Mouse (Mus musculus): ENCODE results near the gene Eif4e.
A peak's percentile ranks its signal among the peaks of the same experiment; 100 is the strongest.

The Eif4e gene

DNA sequence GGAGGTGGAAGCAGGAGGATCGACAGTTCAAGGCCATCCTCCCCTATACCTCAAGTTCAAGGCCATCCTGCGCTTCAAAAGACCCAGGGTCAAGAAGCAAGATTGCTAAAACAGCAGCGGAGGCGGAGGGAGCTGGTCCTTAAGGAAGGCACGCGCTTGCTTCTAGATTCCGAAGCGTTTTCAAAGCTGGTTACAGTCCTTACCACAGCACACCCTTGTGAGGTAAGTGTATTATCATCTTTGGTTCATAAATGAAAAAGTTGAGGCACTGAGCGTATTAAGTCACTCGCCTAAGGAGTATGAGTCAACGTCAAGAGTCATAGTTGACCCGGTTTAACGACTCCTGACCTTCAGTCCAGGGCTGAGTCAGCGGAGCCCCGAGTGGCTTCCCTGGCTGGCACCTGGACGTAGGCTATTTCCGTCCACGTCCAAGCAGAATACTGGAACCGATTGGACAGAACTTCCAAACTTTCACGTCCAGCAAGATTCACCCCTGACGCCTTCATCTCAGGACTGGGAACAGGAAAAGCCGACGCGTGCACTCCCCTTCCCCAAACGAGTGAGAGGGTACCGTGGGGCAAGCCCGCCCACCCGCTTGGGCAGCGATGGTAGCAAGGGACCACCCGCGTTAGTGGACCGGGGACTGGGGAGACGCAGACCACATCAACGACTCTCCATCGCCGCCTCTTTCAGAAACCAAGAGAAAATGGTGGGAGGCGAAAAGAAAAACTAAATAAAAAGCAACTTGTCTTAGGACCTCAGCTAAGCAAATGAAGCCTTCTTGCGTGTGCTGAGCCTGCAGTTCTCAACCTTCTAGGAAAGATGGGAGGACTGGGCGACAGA lies at the start of gene Eif4e:
Eif4e (plus strand) TSS at position 107 of the 843 bp plus-strand sequence.
- no peak for DNase-seq (ENCODE audit: extremely low read depth, low read depth)

DNA sequence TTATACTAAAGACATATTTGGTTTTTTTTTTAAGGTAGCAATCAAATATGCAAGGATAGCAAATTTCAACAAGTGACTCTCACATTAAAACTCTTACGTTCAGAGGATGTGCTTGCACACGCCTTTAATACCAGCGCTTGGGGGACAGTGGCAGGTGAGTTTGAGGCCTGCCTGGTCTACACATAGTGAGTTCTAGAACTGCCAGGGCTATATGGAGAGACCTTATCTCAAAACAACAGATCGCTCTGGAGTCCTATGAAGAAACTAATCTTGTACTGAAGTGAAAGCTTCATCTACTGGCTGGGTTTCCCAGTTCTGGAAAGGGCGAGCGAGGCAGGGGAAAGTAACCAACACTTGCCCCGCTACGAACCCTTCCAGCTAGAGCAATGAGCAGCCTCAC lies 46.5 kb upstream of the Eif4e start:
- no peak for DNase-seq (ENCODE audit: extremely low read depth, low read depth)

DNA sequence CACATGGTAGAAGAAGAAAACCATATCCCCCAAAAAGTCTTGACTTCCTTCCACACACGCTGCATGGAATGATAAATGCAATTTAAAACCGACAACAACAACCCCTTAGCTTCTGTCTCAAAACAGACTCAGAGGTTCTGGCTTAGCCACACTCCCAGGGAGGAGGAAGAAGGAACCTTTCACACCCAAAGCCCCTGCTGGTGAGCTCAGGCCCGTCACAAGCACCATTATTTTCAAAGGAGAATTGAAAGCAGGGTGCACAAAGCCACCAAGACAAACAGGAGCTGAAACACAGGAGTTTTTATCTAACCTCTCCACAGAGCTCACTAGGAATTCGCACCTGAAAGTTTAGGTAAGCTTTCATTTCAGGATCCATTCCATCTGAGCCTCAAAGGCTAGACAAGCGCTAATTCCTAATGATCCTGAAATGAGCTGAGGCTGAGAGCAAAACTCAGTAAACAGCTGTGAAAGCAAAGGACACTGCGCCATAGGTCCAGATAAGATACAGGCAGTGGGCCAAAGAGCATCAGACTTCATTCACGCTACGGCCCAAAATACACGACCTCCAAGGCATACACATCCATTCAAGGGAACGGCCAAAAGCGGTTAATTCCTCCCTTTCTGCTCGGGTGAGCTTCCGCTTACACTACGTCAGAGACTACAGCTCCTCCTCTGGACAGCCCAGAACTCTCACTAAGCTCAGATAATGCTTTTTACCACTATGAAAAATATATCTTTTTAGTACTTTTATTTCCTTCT lies 44.3 kb upstream of the Eif4e start:
- DNase-seq (ENCODE audit: extremely low read depth, low read depth), result no peak

DNA sequence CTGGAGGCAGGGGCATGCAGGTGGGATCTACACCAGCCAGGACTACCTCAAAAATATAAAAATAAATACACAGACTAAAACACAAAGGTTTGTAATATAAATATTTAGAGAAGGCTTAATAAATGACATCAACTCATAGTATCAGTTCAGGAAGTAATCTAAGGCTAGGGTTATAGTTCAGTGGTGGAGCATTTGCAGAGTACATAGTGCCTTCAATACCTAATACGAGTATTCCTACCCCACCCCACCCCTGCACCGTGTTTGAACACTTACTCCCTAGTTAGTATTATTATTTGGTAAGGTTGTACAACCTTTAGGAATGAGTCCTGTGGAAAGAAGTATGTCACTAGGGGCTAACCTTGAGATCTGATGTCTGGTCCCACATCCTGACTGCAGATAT lies 42.7 kb upstream of the Eif4e start:
- DNase-seq (ENCODE audit: extremely low read depth, low read depth), result no peak

DNA sequence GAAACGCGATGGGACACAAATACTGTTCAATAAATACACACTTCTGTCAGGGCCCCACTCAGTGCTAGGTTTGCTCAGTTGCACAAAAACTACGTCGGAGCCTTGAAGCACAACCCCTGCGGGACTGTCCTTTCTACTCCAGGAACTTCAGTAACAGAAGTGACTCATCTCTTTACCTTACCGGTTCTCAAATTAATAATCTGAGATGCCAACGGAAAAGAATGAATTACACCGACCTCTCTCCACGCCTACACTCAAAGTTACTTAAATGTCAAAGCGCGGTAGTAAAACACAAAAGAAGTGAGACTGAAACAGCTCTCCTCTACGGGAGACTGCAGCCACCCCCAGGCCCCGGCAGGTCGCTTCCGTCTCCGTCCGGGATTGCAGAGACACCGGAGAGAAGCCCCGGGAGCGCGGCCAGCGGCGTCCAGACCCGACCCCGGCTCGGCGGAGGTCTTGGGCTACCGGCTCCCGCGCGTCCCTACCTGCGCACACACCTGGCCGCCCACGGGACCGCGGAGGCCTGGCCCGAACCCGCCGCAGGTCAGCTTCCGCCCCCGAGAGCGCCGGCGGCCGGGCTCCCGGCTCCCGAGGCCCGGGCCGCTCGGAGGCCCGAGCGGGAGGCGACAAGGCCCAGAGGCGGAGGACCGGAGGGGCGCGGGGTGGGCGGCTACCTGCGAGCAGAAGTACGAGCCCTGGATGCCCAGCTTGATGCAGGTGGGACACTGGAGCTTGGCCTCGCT lies 37.2 kb upstream of the Eif4e start:
- no peak for DNase-seq (ENCODE audit: extremely low read depth, low read depth)

DNA sequence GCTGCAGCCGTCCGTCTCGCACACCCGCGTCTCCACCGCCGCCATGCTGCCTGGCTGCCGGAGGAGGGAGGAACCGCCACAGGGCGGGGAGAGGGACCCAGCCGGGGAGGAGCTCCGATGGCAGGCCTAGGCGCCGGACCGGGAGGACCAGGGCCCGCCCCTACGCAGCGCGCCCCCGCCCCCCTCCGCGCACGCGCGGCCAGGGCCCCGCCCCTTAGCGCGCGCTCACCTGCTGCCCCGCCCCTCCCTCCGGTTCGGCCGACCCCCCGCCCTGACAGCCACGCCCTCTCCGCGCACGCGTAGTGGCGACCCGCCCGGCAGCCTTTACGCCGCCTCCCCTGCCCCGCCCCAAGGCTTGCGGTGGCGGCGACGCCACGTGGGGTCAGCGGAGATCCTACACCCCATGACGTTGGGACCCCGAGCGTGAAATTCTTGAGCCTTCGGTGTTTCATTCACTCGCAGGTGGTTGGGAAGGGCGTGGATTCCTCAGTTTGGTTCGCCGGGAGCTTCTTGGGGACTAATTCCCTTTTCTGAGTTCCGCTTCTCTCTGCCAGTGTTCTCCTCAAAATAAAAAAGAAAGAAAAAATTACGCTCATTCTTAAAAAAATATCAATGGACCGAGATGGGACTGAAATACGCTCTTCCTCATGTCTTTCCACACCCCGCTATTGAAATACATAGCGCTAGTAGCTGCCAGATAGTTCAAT lies 36.5 kb upstream of the Eif4e start, which contains the start of gene Metap1:
Metap1 (minus strand) TSS at position 189 of the 707 bp plus-strand sequence.
- DNase-seq (ENCODE audit: extremely low read depth, low read depth), result peak; percentile 81

DNA sequence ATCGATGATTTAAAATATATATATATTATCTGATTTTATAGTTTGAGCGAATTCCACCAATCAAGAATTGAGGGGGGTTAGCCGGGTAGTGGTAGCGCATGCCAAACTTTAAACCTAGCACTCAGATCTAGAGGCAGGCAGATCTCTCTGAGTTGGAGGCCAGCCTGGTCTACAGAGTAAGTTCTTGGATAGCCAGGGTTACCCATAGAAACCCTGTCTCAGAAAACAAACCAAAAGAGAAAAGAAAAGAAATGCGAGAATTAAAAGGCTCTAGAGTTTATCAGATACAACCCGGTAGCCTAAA lies 36.0 kb upstream of the Eif4e start:
- no peak for DNase-seq (ENCODE audit: extremely low read depth, low read depth)

DNA sequence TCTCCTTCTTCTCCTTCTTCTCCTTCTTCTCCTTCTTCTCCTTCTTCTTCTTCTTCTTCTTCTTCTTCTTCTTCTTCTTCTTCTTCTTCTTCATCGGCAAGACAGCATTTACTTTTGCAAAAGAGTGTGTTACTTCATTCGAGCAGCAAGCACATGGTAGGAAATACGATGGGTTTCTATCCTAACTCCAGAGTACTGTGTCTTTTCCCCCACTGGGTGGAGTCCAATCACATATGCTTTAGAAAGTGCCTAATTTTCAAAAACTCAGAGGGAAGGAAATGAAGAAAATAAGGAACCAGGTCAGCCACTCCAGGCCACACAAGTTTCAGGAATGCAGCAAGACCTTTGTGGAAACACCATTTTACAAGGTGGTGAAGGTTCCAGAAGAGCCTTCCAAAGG lies 32.3 kb upstream of the Eif4e start:
- peak; percentile 65 for DNase-seq (ENCODE audit: extremely low read depth, low read depth)

DNA sequence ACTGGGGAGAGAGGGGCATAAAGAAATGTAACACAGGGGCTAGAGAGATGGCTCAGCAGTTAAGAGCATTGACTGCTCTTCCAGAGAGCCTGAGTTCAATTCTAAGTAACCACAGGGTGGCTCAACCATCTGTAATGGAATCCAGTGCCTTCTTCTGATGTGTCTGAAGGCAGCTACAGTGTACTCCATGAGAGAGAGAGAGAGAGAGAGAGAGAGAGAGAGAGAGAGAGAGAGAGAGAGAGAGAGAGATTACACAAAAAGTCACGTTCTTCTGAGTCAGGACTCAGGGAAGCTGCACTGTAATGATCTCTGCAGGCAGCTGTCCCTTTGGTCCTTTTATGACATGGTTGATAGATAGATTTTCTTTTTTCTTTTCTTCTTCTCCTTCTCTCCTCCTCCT lies 31.4 kb upstream of the Eif4e start:
- DNase-seq (ENCODE audit: extremely low read depth, low read depth), result no peak

DNA sequence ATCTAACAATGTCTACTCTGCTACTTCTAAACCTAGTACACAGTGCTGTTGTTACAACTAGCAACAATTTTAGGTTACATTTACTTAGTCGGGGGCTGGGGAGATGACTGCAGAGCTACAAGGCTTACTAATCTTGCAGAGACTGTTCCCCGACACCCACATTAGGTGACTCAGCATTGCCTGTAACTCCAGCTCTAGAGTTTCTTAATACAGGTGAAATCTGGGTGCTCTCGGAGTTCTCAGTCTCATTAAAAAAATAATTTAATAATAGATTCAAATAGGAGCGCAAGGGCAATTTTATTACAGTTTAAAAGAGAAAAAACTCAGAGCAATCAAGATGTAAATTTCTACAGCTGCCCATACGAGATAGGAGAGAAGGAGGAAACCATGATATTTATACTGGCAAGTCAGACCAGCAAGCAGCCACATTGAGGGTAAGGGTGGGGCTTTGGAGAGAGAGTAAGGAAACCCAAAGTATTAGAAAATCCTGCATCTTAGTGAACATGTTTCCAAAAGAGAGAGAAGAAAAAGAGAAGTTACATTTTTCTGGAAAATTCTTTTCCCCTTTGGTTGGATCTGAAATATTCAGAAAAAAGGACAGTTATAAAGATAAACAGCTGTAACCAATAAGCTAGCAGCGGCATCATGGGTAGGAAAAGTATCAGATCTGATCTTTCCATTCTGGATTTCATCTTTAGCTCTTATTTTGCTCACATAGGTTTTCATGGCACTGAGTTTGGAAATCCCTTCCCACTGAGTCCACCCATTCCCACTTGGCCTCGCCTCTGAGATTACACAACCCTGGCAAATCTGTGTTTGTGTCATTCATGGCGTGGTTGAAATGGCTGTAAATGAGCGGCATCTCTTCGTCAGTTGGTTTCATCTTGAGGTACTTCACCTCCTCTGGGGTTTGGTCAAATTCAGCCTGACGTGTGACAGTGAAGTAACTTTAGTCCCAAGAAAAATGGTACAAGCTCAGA lies 30.5 kb upstream of the Eif4e start:
- DNase-seq (ENCODE audit: extremely low read depth, low read depth), result peak; percentile 88

DNA sequence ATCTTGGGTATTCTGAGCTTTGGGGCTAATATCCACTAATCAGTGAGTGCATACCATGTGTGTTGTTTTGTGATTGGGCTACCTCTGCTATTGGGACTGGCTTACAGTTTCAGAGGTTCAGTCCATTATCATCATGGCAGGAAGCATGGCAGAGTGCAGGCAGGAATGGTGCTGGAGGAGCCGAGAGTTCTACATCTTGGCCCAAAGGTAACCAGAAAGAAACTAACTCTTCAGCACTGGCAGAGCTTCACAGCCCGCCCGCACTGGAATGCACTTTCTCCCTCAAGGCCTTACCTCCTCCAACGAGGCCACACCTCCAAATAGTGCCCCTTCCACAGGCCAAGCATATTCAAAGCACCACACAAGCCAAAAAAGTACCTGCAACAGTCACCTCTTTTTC lies 27.2 kb upstream of the Eif4e start:
- DNase-seq (ENCODE audit: extremely low read depth, low read depth), result no peak

DNA sequence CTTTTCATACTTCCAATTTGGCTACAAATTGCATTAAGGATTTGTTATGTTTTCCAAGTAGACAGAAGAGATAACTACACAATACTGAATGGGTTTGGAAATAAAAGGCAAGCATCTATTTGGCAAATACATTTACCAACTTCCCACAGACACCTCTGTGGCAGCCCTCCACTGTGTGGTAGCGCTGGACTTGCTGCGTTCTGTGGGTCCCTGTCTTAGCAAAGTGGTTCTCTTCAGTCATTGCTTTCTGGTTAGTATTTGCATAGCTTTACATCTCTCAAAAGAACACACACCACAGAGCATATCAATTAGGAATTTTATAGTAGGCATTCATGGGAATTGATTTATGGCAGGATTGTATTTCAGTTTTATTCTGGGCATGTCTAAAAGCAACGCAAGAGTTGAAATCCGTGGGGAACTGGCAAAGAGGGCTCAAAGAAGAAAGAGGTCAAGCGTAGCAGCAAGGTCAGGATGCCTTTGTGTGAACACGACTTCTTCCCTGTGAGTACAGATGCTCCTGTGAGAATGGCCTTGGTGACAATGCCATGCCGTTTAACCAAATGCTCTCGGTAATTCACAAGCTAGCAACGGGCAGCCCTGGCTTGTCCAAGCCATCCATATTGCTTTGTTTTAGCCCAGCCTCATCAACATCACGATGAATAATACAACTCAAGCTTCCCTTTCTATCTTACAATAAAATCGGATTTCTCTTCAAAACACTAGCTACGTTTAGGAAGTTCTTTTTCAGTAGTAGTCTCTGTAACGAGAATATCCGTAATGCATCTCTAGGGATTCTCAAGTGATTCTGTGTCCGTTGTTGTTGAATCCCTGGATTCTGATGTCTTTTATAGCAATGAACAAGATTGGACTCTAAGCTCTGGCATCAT lies 25.9 kb upstream of the Eif4e start:
- DNase-seq (ENCODE audit: extremely low read depth, low read depth), result no peak

DNA sequence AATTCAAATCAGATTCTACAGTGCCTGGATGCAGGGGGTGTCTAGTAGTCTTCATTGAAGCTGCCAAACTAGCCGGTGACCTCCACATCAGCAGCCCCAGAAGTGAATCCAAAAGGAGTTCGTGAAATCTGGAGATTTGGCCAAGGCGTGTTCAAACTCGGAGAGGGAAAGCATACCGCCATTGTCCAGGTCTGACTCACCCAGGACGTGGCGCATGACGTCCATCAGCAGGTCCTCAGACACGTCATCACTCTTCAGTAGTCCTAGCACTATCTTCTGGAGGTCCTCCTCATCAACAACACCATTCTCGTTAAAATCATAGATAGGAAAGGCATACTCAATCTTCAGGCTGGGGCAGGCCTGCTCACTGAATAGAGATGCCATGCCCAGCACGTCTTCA lies 22.2 kb upstream of the Eif4e start:
- DNase-seq (ENCODE audit: extremely low read depth, low read depth), result no peak

DNA sequence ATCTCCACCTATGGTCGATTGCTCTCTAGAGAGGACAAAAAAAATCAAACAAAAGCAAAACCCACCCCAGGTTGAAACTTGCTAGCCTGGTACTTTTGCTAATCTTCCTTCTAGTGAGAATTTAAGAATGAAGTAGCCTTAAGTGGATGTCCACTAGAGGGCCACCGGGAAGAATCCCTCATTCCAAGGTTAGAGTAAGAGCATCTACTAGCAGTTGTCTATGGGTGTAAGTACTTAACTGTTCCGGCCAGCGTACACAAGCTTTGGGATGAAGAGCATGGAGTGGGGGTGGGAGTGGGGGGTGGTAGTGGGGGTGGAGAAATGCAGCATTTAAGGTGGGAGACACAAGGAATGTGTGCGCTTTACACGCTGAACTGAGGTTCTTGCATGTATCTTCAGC lies 19.2 kb upstream of the Eif4e start:
- DNase-seq (ENCODE audit: extremely low read depth, low read depth), result no peak

DNA sequence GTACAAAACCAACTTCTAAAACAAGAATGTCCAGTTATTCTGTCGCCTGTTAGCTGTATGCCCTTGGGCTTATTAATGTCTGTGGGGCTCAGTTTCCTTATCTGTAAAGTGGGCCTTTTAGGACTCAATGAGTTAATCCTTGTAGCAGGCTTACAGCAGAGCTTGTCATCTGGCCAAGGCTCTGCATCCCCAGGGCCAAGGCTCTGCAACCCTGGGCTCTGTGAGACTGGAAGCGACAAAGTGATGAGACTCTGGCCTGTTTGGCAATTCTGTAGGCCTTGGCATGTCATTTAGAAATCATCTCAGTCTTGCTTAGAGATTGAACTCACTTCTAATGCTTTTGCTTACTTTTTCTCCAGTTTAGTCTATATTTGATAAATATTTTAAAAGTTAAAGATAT lies 16.4 kb upstream of the Eif4e start:
- no peak for DNase-seq (ENCODE audit: extremely low read depth, low read depth)

DNA sequence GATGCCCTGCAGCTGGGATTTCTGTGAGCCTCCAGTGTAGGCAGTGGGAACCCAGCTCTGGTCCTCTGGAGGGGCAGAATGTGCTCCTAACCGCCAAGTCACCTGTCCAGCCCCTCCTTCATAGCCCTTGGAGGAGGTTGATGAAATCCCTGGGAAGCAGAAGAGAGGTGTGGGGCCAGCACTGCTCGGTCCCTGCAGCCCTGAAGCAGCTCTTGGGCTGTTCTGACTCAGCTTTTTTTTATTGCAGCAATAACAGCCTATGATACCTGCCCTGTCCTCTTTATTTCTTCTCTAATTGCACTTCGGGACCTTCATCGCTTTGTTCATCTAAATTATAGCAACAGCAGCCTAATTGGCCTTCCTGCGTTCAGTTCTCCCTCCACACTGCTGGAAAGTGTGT lies 15.5 kb upstream of the Eif4e start:
- no peak for DNase-seq (ENCODE audit: extremely low read depth, low read depth)

DNA sequence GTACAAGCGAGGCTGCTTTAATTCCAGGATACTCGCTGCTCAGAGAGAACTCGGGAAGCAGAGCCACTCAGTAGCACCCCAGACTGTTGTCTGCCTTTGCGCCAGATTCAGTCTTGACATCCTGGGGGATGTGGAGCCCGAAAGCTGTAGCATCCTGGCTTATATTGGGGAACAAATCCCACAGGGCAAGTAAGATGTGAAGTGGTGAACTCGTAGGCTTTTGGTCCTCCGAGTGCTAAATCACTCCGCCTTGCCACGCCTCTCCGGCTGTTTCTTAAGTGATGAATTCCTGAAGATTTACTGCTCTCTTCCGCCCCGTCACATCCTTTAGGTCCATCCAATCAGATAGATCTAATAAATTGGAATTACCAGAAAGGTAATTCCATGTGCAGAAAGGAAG lies 12.7 kb upstream of the Eif4e start:
- DNase-seq (ENCODE audit: extremely low read depth, low read depth), result no peak

DNA sequence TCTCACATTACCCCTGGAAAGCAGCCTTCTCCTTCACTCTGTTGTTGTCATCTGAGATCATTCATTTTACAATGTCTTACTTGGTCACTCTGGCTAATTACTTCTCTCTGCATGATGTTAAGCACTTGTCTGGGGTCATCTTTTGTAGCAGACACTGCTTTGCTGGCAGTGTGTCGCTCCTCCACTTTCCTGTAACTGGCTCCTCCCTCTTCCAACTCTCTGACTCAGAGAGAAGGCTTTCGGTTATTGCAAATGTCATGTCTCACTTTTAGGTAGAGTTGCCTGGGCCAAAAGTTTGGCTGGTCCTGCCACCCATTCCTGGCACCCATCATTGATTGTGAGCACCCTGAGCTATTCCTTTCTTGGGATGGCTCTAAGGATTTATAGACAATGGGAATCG lies 11.2 kb upstream of the Eif4e start:
- DNase-seq (ENCODE audit: extremely low read depth, low read depth), result no peak

DNA sequence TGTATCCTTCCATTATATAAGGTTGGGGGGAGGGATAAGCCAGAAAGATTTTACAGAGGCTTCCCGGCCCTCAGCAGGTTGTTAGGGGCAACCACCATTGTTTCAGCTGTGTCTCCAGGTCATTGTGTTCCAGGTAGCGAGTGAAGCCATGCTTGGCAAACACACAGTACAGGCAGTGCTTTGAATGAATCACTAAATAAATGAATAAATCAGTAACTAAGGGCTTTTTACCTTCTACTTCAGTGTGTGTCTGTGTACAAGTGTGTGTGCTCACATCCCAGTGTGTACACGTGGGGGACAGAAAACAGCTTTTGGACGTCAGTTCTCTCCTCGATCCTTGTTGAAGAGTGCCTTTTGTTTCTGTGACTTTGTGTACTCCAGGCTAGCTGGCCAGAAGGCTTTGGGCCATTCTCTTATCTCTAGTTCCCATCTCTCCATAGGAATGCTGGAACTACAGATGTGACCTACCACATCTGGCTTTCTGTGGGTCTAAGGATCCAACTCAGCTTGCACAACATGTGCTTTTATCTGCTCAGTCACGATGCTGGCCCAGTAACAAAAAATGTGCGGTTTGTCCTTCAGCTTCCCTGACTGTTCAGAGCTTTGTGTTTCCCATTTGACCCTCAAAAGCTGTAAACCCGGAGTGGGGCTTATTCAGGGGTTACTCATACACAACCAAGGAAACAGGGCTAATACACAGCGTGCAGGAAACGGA lies 10.2 kb upstream of the Eif4e start:
- DNase-seq (ENCODE audit: extremely low read depth, low read depth), result no peak
